Mouse (Mus musculus) bone marrow, adult 2 months (tissue): Measurements from ENCODE around the gene Ccdc57. TPM values are rescaled to one million over a fixed set of nuclear protein-coding genes. Genes with fewer than 3 reads are reported as not detected.

Experiments used
- H3K27ac ChIP-seq: fragments of 200-500 bp; 2 replicates; pipeline ENCODE4 v1.5.1; 2012; ENCODE audit warnings: low read depth, mild to moderate bottlenecking, control low read depth, inconsistent platforms, low read length; ENCODE audit not compliant: control insufficient read depth, poor library complexity, insufficient read depth
- H3K4me1 ChIP-seq: fragments of 200-500 bp; 2 replicates; pipeline ENCODE4 v1.6.1; 2011; ENCODE audit warnings: low read length; ENCODE audit not compliant: control insufficient read depth, insufficient read depth
- H3K4me3 ChIP-seq: fragments of 200-500 bp; replicated peaks from 2 replicates; pipeline ENCODE3; 2011; ENCODE audit warnings: mild to moderate bottlenecking, low read depth, low read length, control low read depth; ENCODE audit not compliant: control insufficient read depth
- CTCF ChIP-seq: fragments of 200-500 bp; IDR thresholded peaks from 2 replicates; pipeline ENCODE4 v1.5.1; 2011; ENCODE audit warnings: low read length, control low read depth; ENCODE audit not compliant: control insufficient read depth, insufficient read depth
- POLR2A ChIP-seq: fragments of 200-500 bp; IDR thresholded peaks from 2 replicates; pipeline ENCODE4 v1.6.1; 2011; ENCODE audit warnings: low read depth, mild to moderate bottlenecking, control low read depth, low read length, borderline replicate concordance; ENCODE audit not compliant: control insufficient read depth
- WGBS: fragments of 180-500 bp; shearing (Covaris S2); methylation state at CpG from one replicate; pipeline ENCODE4 v1.1.7; 2018; 5-methylcytosine and 5-hydroxymethylcytosine counted together
- polyA plus RNA-seq: library from polyadenylated mRNA; stranded (reverse); fragments of >200 nt; gene quantifications from 2 replicates; pipeline ENCODE4 v1.2.4, GENCODE M21; 2011; ENCODE audit warnings: low replicate concordance; ENCODE audit not compliant: missing spikeins, insufficient read depth, insufficient read length

Gene Ccdc57
- polyA plus RNA-seq, 1 experiment: 14.6 TPM

DNA sequence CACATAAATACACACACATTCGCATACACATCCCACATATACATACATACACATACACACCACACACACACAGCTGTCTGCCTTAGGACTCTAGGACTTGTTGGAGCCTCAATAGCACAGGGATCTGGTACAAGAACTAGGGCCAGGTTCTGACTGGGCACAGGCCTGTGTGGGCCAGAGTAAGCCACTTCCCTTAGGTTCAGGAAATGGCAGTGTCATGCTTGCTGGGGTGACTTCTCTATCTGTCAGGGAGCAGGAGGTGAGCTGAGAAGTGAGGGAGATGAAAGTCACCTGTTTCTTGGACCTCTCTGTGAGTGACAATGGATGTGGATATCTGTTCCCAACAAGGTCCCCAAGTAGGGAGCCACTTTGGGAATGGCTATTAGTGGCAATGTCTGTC, 5.3 kb upstream of the Ccdc57 start:
- Histone ChIP-seq H3K4me1 (peaks cover 3% of the 10 kb centered on the region; the same call in 1 of the 2 replicates), H3K27ac (peak overlapping the region; percentile 91), H3K4me3 (no peak overlapping the region)
- 82% methylated on average over 1 of the region's 1 CpGs for WGBS
- TF ChIP-seq POLR2A (no peak), CTCF (no peak)

- Histone ChIP-seq H3K27ac (no peak overlapping the region), H3K4me3 (no peak overlapping the region), H3K4me1 (peaks cover 3% of the 10 kb centered on the region; the same call in 1 of the 2 replicates)
- WGBS: 88% methylated on average over 4 of the region's 4 CpGs
- TF ChIP-seq CTCF (no peak), POLR2A (no peak)
Observed at GRCm38 (mm10) chr11:120931479-120931878, 1.2 kb downstream of the Ccdc57 start.

DNA sequence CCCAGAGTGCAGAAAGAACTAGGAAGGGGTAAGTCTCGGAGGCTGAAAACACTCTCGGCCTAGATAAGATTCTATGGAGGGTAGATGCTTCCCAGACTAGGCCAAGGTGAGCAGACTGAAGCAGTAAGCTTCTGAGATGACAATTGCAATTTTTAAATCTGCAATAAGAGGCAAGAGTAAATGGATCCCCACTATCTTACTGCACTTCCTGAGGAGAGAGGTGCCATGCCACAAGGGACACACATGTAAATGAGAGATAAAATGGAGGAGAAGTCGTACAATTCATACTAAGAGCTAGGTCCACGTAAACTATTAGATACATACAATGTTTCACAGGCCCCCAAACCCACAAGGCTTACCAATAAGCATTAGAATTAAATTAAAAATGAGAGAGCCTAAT, 4.2 kb downstream of the Ccdc57 start:
- peaks cover 3% of the 10 kb centered on the region; the same call in 1 of the 2 replicates for H3K4me1 ChIP-seq
- 69% methylated on average over 4 of the region's 4 CpGs for whole genome bisulfite sequencing
- TF ChIP-seq POLR2A: no peak
- no peak for TF ChIP-seq CTCF
- no peak overlapping the region for H3K4me3 ChIP-seq
- H3K27ac ChIP-seq: no peak overlapping the region

- 85% methylated on average over 3 of the region's 3 CpGs for WGBS
- H3K27ac ChIP-seq: no peak overlapping the region
- no peaks in the 10 kb centered on the region; the same call in 1 of the 2 replicates for H3K4me1 ChIP-seq
- TF ChIP-seq POLR2A: no peak
- TF ChIP-seq CTCF: no peak
- H3K4me3 ChIP-seq: no peak overlapping the region
Observed at GRCm38 (mm10) chr11:120922528-120922927, 10.1 kb downstream of the Ccdc57 start.

GRCm38 (mm10) chr11:120917756-120918155, 14.9 kb downstream of the Ccdc57 start:
- no peak for TF ChIP-seq POLR2A
- TF ChIP-seq CTCF: no peak
- no peak overlapping the region for H3K4me3 ChIP-seq
- 91% methylated on average over 5 of the region's 5 CpGs for WGBS

GRCm38 (mm10) chr11:120916477-120916876, 16.2 kb downstream of the Ccdc57 start:
- TF ChIP-seq CTCF (no peak), POLR2A (no peak)
- peak overlapping the region; percentile 53; the same call in 1 of the 2 replicates for H3K27ac ChIP-seq

More at GRCm38 (mm10) chr11:120917756-120918155, 14.9 kb downstream of the Ccdc57 start:
- Histone ChIP-seq H3K4me1 (no peaks in the 10 kb centered on the region; the same call in 1 of the 2 replicates), H3K27ac (no peak overlapping the region)

DNA sequence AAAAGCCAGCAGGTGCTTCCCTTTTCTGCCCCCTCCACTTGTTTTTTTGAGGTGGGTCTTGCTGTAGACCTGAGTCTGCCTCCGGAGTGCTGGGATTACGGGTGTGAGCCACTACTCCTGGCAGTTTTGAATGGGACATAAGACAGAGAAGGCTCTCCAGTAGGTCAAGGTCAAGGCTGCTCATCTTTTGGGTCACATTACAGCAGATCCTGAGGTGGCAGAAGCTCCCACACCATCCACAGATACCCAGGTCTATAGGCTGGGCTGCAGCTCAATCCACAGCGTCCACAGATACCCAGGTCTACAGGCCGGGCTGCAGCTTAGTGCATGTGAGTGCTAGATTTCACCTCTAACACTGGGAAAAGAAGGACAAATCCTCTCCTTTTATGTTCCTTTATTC, 18.9 kb downstream of the Ccdc57 start:
- H3K4me3 ChIP-seq: no peak overlapping the region
- WGBS: 95% methylated on average over 4 of the region's 4 CpGs
- H3K4me1 ChIP-seq: no peaks in the 10 kb centered on the region; the same call in 1 of the 2 replicates
- no peak overlapping the region for H3K27ac ChIP-seq
- TF ChIP-seq POLR2A: no peak
- TF ChIP-seq CTCF: no peak

More at GRCm38 (mm10) chr11:120916477-120916876, 16.2 kb downstream of the Ccdc57 start:
- H3K4me1 ChIP-seq: no peaks in the 10 kb centered on the region; the same call in 1 of the 2 replicates
- H3K4me3 ChIP-seq: no peak overlapping the region
- 27% methylated on average over 3 of the region's 3 CpGs for WGBS

DNA sequence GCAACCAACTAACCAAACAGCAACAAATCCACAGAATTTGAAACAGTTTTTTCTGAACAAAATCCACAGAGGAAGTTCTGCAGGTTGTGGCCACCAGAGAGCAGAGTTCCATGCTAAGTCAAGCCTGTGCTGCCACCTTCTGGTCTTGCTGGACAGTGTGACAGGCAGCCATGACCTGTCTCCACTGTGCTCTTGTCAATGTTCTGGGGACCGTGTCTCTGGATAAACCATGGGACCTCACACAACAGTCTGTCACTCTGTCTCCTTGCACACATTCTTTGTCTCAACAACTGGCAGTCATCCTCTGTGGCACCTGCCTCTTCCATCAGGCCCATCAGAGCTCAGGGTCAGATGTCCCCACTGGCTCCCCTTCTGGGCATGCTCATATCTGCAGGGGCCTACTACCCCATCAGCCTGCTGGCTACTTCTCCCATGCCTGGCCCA, 27.2 kb downstream of the Ccdc57 start:
- peaks cover 1% of the 10 kb centered on the region; the same call in 1 of the 2 replicates for H3K4me1 ChIP-seq
- no peak overlapping the region for H3K27ac ChIP-seq
- WGBS: 3% methylated on average over 1 of the region's 1 CpGs
- TF ChIP-seq CTCF (peak; percentile 99), POLR2A (no peak)
- no peak overlapping the region for H3K4me3 ChIP-seq
